Mouse (Mus musculus) intestine, embryonic 14.5 days (tissue): ENCODE measurements around the gene Rab14. TPM values are rescaled to one million over a fixed set of nuclear protein-coding genes. Genes with fewer than 3 reads are reported as not detected.

Experiments used
- ATAC-seq: fragments of 200-750 bp; cut with Nextera tagmentation; replicated peaks from 2 replicates; pipeline ENCODE4 v1.8.0; 2017; ENCODE audit warnings: low read depth, moderate number of reproducible peaks, moderate TSS enrichment, moderate library complexity; ENCODE audit not compliant: low FRiP score, low TSS enrichment
- DNase-seq: peaks from one replicate; pipeline ENCODE4 v3.0.0-alpha.2; 2018; ENCODE audit warnings: low spot score
- H3K27ac ChIP-seq: fragments of 300-500 bp; sonication (generic); 2 replicates; pipeline ENCODE4 v1.5.1; 2014; ENCODE audit warnings: low read depth, mild to moderate bottlenecking, control low read depth
- H3K27me3 ChIP-seq: fragments of 300-500 bp; sonication (generic); replicated peaks from 2 replicates; pipeline ENCODE4 v1.6.1; 2014; ENCODE audit warnings: low read length, control low read depth; ENCODE audit not compliant: control insufficient read depth, insufficient read depth
- H3K36me3 ChIP-seq: fragments of 300-500 bp; sonication (generic); 2 replicates; pipeline ENCODE4 v1.6.1; 2014; ENCODE audit warnings: low read length, control low read depth; ENCODE audit not compliant: control insufficient read depth, insufficient read depth
- H3K4me1 ChIP-seq: fragments of 300-500 bp; sonication (generic); replicated peaks from 2 replicates; pipeline ENCODE4 v1.6.1; 2014; ENCODE audit warnings: low read length, control low read depth, mixed read lengths; ENCODE audit not compliant: control insufficient read depth, insufficient read depth
- H3K4me2 ChIP-seq: fragments of 300-500 bp; sonication (generic); 2 replicates; pipeline ENCODE4 v1.6.1; 2014; ENCODE audit warnings: low read length
- H3K4me3 ChIP-seq: fragments of 300-500 bp; sonication (generic); 2 replicates; pipeline ENCODE4 v1.5.1; 2014; ENCODE audit warnings: low read depth, low read length, control low read depth, mixed read lengths
- H3K9ac ChIP-seq: fragments of 300-500 bp; sonication (generic); 2 replicates; pipeline ENCODE4 v1.6.1; 2014; ENCODE audit warnings: mild to moderate bottlenecking, low read length
- H3K9me3 ChIP-seq: fragments of 300-500 bp; sonication (generic); 2 replicates; pipeline ENCODE4 v1.6.1; 2016; ENCODE audit warnings: low read length, control low read depth; ENCODE audit not compliant: control insufficient read depth
- WGBS: fragments of 180-500 bp; shearing (Covaris S2); extraction: QIAGEN DNeasy Blood & Tissue Kit; methylation state at CpG from one replicate; pipeline ENCODE4 v1.1.7; 2014; 5-methylcytosine and 5-hydroxymethylcytosine counted together
- polyA plus RNA-seq: library from polyadenylated mRNA; unstranded; fragments of >200 nt; fragmentation: Nextera tagmentation; extraction: Ambion mirVana; gene quantifications from 2 replicates; pipeline ENCODE4 v1.2.1, GENCODE M21; 2014

The Rab14 gene
- polyA plus RNA-seq, 1 experiment from 2014 or later = 258 TPM

DNA sequence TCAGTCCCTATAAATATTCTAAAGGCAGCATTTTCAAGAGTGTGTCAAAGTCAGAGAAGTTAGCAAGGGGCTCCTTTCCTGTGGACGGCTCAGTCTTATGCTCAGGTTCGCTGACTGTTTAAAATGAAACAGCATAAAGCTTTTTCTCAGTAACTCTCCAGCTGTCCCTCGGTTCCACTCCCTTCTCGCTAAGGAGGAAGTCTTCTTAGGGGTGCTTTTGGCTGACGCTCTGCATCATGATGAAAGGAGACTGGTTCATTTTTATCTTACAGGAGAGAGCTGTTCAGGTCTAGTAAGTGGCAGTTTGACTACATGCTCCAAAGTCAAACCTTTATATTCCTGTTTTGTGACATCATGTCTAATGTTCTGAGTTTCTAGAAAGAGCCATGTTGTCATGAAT is 12.0 kb downstream of the Rab14 start:
- H3K9me3 ChIP-seq = no peaks in the 10 kb centered on the region
- H3K27me3 ChIP-seq = no peaks in the 10 kb centered on the region
- H3K4me2 ChIP-seq = no peak overlapping the region
- 87% methylated on average over 5 of the region's 5 CpGs for WGBS
- H3K9ac ChIP-seq = no peak overlapping the region
- DNase-seq (no peak), ATAC-seq (no peak)
- H3K36me3 ChIP-seq = peaks cover 77% of the 10 kb centered on the region
- H3K27ac ChIP-seq = no peak overlapping the region
- no peak overlapping the region for H3K4me3 ChIP-seq
- no peaks in the 10 kb centered on the region for H3K4me1 ChIP-seq

DNA sequence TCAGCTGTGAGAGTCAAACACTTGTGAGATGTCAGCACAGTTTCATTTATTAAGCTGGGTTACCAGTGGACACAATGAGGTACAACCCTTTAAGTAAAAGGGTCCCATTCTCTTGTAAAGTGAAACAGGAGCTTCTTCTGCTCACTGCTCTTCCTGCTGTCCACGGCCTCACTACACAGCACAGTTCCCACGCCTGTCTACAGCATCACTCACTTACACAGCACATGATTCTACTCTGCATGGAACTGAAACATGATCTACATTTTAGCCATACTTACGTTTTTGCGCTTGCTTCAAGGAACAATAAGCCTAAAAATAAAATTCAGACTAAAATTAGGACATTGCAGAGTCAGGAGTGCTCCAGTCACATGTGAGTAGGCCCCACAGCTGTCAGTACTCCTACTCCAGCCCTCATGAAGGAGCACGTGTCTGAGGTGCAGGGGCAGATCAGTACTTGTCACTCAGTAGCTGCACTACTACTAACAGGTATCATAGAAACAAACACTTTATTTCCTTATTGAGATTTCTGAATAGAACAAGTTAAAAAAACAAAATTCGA is 17.7 kb downstream of the Rab14 start:
- H3K4me2 ChIP-seq = no peak overlapping the region
- no peaks in the 10 kb centered on the region for H3K4me1 ChIP-seq
- WGBS = 92% methylated on average over 6 of the region's 6 CpGs
- no peaks in the 10 kb centered on the region for H3K9me3 ChIP-seq
- DNase-seq (peak; percentile 37), ATAC-seq (no peak)
- H3K9ac ChIP-seq = no peak overlapping the region
- H3K4me3 ChIP-seq = no peak overlapping the region
- no peaks in the 10 kb centered on the region for H3K27me3 ChIP-seq
- peaks cover 92% of the 10 kb centered on the region for H3K36me3 ChIP-seq
- no peak overlapping the region for H3K27ac ChIP-seq

DNA sequence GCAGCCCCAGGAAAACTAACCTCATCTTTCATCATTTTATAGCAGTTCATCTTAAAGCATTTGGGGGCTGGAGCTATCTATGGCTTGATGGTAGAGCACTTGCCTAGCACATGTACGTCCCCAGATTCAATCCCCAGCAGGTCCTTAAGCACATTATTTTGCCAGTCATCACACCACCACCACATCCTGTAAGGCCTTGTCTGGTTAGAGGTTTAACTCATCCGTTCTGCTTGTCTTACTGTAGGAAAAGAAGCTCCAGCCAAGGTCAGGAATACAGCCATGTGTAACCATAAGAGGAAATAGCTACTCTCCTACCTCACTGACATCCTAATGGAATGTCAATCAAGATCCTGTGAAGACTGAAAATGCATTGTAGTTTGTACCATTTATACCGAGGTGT is 22.8 kb downstream of the Rab14 start:
- no peaks in the 10 kb centered on the region for H3K4me1 ChIP-seq
- no peak overlapping the region for H3K27ac ChIP-seq
- H3K9ac ChIP-seq = no peak overlapping the region
- no peaks in the 10 kb centered on the region for H3K9me3 ChIP-seq
- H3K27me3 ChIP-seq = no peaks in the 10 kb centered on the region
- DNase-seq = peak; percentile 45
- H3K36me3 ChIP-seq = peaks cover 93% of the 10 kb centered on the region
- H3K4me2 ChIP-seq = no peak overlapping the region
- WGBS = 76% methylated on average over 3 of the region's 3 CpGs
- no peak overlapping the region for H3K4me3 ChIP-seq
- no peak for ATAC-seq

DNA sequence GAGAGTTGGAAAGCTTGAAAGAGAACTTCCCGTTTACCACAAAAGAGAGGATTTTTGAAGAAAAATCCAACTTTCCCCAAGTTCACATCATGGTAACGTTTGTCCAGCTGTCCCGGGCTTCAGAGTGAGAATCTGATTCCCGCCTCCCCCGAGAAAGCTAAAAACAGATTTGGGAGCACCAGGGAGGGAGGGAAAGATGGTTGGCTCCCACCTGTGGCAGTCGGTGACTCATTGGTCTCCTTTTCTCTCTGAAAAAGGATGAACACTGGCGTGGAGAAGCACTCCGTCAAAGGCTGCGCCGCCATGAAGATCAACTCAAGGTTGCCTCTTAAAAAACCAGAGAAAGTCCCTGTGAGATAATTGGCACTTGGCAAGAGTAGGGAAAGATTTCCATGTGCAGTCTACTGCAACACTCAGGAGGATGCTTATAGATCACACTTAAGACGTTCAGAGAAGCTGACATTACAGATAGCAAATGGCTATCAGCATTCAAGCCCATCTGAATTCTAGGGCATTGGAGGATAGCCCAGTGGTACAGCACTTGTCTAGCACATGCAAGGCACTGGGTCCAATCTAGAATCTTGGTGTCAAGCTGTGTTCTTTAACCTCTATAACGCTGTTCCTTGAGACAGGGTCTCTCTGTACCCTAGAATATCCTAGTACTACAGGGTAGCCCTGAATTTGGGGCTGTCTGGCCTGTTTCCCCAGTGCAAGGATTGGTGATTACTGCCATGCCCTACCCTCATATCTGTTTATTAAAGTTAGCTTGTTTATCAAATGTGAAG is 25.4 kb downstream of the Rab14 start:
- Histone ChIP-seq H3K4me3 (no peak overlapping the region), H3K9ac (no peak overlapping the region), H3K27ac (no peak overlapping the region), H3K4me2 (no peak overlapping the region), H3K36me3 (peaks cover 94% of the 10 kb centered on the region), H3K4me1 (no peaks in the 10 kb centered on the region), H3K9me3 (no peaks in the 10 kb centered on the region), H3K27me3 (no peaks in the 10 kb centered on the region)
- ATAC-seq (no peak), DNase-seq (peak; percentile 23)
- 88% methylated on average over 12 of the region's 12 CpGs for WGBS

DNA sequence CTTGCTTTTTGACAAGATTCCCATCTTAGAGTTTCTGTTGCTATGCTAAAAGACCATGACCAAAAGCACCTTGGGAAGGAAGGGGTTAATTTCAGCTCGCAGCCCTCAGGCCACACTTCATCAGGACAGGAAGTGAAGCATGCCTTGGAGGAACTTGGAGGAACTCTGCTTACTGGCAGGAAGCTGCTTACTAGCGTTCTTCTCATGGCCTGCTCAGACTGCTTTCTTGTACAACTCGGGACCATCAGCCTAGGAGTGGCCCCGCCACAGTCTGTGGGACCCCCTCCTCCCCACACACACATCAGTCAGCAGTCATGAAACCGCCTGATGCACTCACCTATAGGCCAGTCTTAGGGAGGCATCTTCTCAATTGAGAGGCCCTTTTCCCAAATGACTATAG is 26.8 kb downstream of the Rab14 start:
- no peaks in the 10 kb centered on the region for H3K9me3 ChIP-seq
- no peaks in the 10 kb centered on the region for H3K4me1 ChIP-seq
- H3K4me3 ChIP-seq = no peak overlapping the region
- DNase-seq (peak; percentile 48), ATAC-seq (peak; percentile 60; the same call in 1 of the 2 replicates)
- peak overlapping the region; percentile 39; the same call in 1 of the 2 replicates for H3K27ac ChIP-seq
- peaks cover 91% of the 10 kb centered on the region for H3K36me3 ChIP-seq
- no peak overlapping the region for H3K4me2 ChIP-seq
- H3K9ac ChIP-seq = no peak overlapping the region
- 31% methylated on average over 5 of the region's 5 CpGs for WGBS
- no peaks in the 10 kb centered on the region for H3K27me3 ChIP-seq

DNA sequence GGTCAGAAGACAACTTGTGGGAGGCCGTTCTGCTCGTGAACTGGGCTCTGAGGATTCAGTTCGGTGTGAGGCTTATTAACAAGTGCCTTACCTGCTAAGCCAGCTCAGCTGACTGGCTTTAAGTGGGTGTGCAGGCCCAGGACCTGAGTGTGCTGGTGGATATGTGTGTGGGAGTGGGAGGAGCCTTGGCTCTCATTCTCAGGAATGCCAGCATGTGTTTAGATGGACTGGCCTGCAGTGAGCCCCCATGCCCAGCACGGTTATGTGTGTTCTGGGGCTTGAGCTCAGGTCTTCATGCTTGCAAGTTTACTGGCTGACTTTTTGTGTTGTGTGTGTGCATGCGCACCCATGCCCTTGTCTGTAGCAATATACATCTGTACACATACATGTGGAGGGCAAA is 27.3 kb downstream of the Rab14 start:
- Histone ChIP-seq H3K27me3 (no peaks in the 10 kb centered on the region), H3K9ac (no peak overlapping the region), H3K36me3 (peaks cover 90% of the 10 kb centered on the region), H3K4me3 (no peak overlapping the region), H3K4me2 (no peak overlapping the region), H3K27ac (no peak overlapping the region), H3K4me1 (no peaks in the 10 kb centered on the region), H3K9me3 (no peaks in the 10 kb centered on the region)
- ATAC-seq (no peak), DNase-seq (peak; percentile 23)
- WGBS = 85% methylated on average over 5 of the region's 5 CpGs

GRCm38 (mm10) chr2:35172246-35172645 is 28.7 kb downstream of the Rab14 start:
- DNase-seq = no peak

GRCm38 (mm10) chr2:35171341-35171861 is 29.5 kb downstream of the Rab14 start:
- DNase-seq = no peak

More at GRCm38 (mm10) chr2:35172246-35172645, 28.7 kb downstream of the Rab14 start:
- Histone ChIP-seq H3K27ac (no peak overlapping the region), H3K9ac (no peak overlapping the region), H3K4me1 (no peaks in the 10 kb centered on the region), H3K27me3 (no peaks in the 10 kb centered on the region), H3K4me2 (no peak overlapping the region), H3K4me3 (no peak overlapping the region), H3K9me3 (no peaks in the 10 kb centered on the region), H3K36me3 (peaks cover 90% of the 10 kb centered on the region)
- no peak for ATAC-seq
- WGBS = 90% methylated on average over 4 of the region's 4 CpGs

More at GRCm38 (mm10) chr2:35171341-35171861, 29.5 kb downstream of the Rab14 start:
- Histone ChIP-seq H3K9ac (no peak overlapping the region), H3K9me3 (no peaks in the 10 kb centered on the region), H3K36me3 (peaks cover 90% of the 10 kb centered on the region), H3K4me1 (no peaks in the 10 kb centered on the region), H3K27me3 (no peaks in the 10 kb centered on the region), H3K27ac (no peak overlapping the region), H3K4me3 (no peak overlapping the region), H3K4me2 (no peak overlapping the region)
- ATAC-seq = no peak
- WGBS = 85% methylated on average over 10 of the region's 10 CpGs
